Mouse (Mus musculus) CH12.LX (cell line): ENCODE results near the gene Elovl3. TPM values are rescaled to one million over a fixed set of nuclear protein-coding genes. Genes with fewer than 3 reads are reported as not detected.
A peak's percentile ranks its signal among the peaks of the same experiment; 100 is the strongest.

Experiments
- DNase-seq: peaks from one replicate; pipeline ENCODE4 v3.0.0-alpha.2; 2013; ENCODE audit errors: extremely low read depth
- H3K27ac ChIP-seq: 2 replicates; pipeline ENCODE4 v1.5.1; 2012; ENCODE audit warnings: low read depth, mild to moderate bottlenecking, control low read depth, moderate library complexity; ENCODE audit not compliant: insufficient read depth
- H3K27me3 ChIP-seq: replicated peaks from 2 replicates; pipeline ENCODE3; 2012; ENCODE audit warnings: inconsistent platforms
- H3K36me3 ChIP-seq, 2 experiments: replicated peaks in 1 of 2; 2 replicates each; pipeline versions ENCODE3 to v1.6.1; 2012; ENCODE audit warnings: inconsistent platforms in 1 of 2, low read length in 1 of 2, mild to moderate bottlenecking in 1 of 2, mixed read lengths in 1 of 2, moderate library complexity in 1 of 2; ENCODE audit not compliant: control insufficient read depth in 1 of 2, insufficient read depth in 1 of 2
- H3K4me1 ChIP-seq, 2 experiments: 2 replicates each; pipeline ENCODE4 v1.6.1; 2012; ENCODE audit warnings: inconsistent platforms in 1 of 2, moderate library complexity in 1 of 2; ENCODE audit not compliant: insufficient read depth in 2 of 2, control insufficient read depth in 1 of 2
- H3K4me2 ChIP-seq: 2 replicates; pipeline ENCODE4 v1.6.1; 2012; ENCODE audit warnings: low read depth, mild to moderate bottlenecking, control low read depth; ENCODE audit not compliant: poor library complexity, insufficient read depth, severe bottlenecking
- H3K4me3 ChIP-seq, 3 experiments: fragments of 150-350 bp in 1 of 3; sonication (generic) in 1 of 3; replicated peaks in 1 of 3; 2 replicates each; pipeline versions ENCODE3 to v1.5.1; 2011 to 2012; ENCODE audit warnings: low read depth in 2 of 3, low read length in 2 of 3, mild to moderate bottlenecking in 2 of 3, moderate library complexity in 2 of 3, control low read depth in 1 of 3, improper control_type of control experiment in 1 of 3, inconsistent platforms in 1 of 3, mixed read lengths in 1 of 3; ENCODE audit not compliant: poor library complexity in 1 of 3
- H3K79me2 ChIP-seq: replicated peaks from 2 replicates; pipeline ENCODE4 v1.6.1; 2012; ENCODE audit warnings: mild to moderate bottlenecking, moderate library complexity; ENCODE audit not compliant: control insufficient read depth, poor library complexity, insufficient read depth, severe bottlenecking; ENCODE audit errors: extremely low read depth
- H3K9ac ChIP-seq: 2 replicates; pipeline ENCODE4 v1.6.1; 2012; ENCODE audit warnings: low read depth, mild to moderate bottlenecking, control low read depth, moderate library complexity; ENCODE audit not compliant: insufficient read depth
- H3K9me3 ChIP-seq: replicated peaks from 2 replicates; pipeline ENCODE3; 2012; ENCODE audit warnings: low read length, inconsistent platforms, mixed read lengths
- BHLHE40 ChIP-seq: IDR thresholded peaks from 2 replicates; pipeline ENCODE4 v1.6.1; 2011; ENCODE audit warnings: mild to moderate bottlenecking, low read depth, low read length, improper control_type of control experiment
- CHD1 ChIP-seq: IDR thresholded peaks from 2 replicates; pipeline ENCODE4 v1.6.1; 2012; ENCODE audit warnings: low read depth, low read length, improper control_type of control experiment, inconsistent platforms
- CTCF ChIP-seq, 2 experiments: IDR thresholded peaks in 1 of 2; conservative IDR thresholded peaks in 1 of 2; 2 replicates each; pipeline ENCODE4 v1.5.1; 2011 to 2012; ENCODE audit warnings: low read depth in 2 of 2, low read length in 2 of 2, improper control_type of control experiment in 1 of 2, inconsistent platforms in 1 of 2, mild to moderate bottlenecking in 1 of 2, moderate library complexity in 1 of 2
- E2F4 ChIP-seq: IDR thresholded peaks from 2 replicates; pipeline ENCODE4 v1.6.1; 2011; ENCODE audit warnings: low read depth, low read length, improper control_type of control experiment; ENCODE audit not compliant: insufficient replicate concordance
- HCFC1 ChIP-seq: IDR thresholded peaks from 2 replicates; pipeline ENCODE4 v1.6.1; 2012; ENCODE audit warnings: low read depth, mild to moderate bottlenecking, inconsistent platforms, low read length, improper control_type of control experiment
- IRF4 ChIP-seq: IDR thresholded peaks from 2 replicates; pipeline ENCODE4 v1.6.1; 2014; ENCODE audit warnings: low read depth, mild to moderate bottlenecking, inconsistent platforms, low read length, improper control_type of control experiment
- MAFK ChIP-seq: IDR thresholded peaks from 2 replicates; pipeline ENCODE4 v1.6.1; 2011; ENCODE audit warnings: low read length, improper control_type of control experiment; ENCODE audit not compliant: insufficient replicate concordance
- MAX ChIP-seq: IDR thresholded peaks from 2 replicates; pipeline ENCODE4 v1.6.1; 2011; ENCODE audit warnings: low read length, improper control_type of control experiment
- MAZ ChIP-seq: IDR thresholded peaks from 2 replicates; pipeline ENCODE4 v1.6.1; 2012; ENCODE audit warnings: low read depth, mild to moderate bottlenecking, inconsistent platforms, low read length, improper control_type of control experiment, moderate library complexity
- MEF2A ChIP-seq: IDR thresholded peaks from 2 replicates; pipeline ENCODE4 v1.6.1; 2014; ENCODE audit warnings: low read depth, mild to moderate bottlenecking, inconsistent platforms, low read length, improper control_type of control experiment, borderline replicate concordance
- MXI1 ChIP-seq: IDR thresholded peaks from 2 replicates; pipeline ENCODE4 v1.6.1; 2011; ENCODE audit warnings: mild to moderate bottlenecking, low read depth, low read length, improper control_type of control experiment
- NELFE ChIP-seq: IDR thresholded peaks from 2 replicates; pipeline ENCODE4 v1.6.1; 2011; ENCODE audit warnings: low read depth, low read length, improper control_type of control experiment
- NRF1 ChIP-seq: IDR thresholded peaks from 2 replicates; pipeline ENCODE4 v1.6.1; 2014; ENCODE audit warnings: low read depth, mild to moderate bottlenecking, inconsistent platforms, low read length, improper control_type of control experiment, moderate library complexity
- POLR2AphosphoS2 ChIP-seq: IDR thresholded peaks from 2 replicates; pipeline ENCODE4 v1.6.1; 2011; ENCODE audit warnings: low read depth, low read length, improper control_type of control experiment
- RAD21 ChIP-seq: IDR thresholded peaks from 2 replicates; pipeline ENCODE4 v1.6.1; 2011; ENCODE audit warnings: low read depth, mild to moderate bottlenecking, low read length, improper control_type of control experiment, moderate library complexity
- SMC3 ChIP-seq: IDR thresholded peaks from 2 replicates; pipeline ENCODE4 v1.6.1; 2011; ENCODE audit warnings: low read depth, low read length, improper control_type of control experiment
- TBP ChIP-seq: conservative IDR thresholded peaks from 2 replicates; pipeline ENCODE4 v1.6.1; 2011; ENCODE audit warnings: low read depth, low read length, improper control_type of control experiment
- TCF12 ChIP-seq: IDR thresholded peaks from 2 replicates; pipeline ENCODE4 v1.6.1; 2014; ENCODE audit warnings: low read depth, mild to moderate bottlenecking, inconsistent platforms, low read length, improper control_type of control experiment
- USF1 ChIP-seq: IDR thresholded peaks from 2 replicates; pipeline ENCODE4 v1.6.1; 2014; ENCODE audit warnings: low read depth, mild to moderate bottlenecking, inconsistent platforms, low read length, improper control_type of control experiment
- USF2 ChIP-seq: conservative IDR thresholded peaks from 2 replicates; pipeline ENCODE4 v1.6.1; 2011; ENCODE audit warnings: low read depth, low read length, improper control_type of control experiment
- ZKSCAN1 ChIP-seq: IDR thresholded peaks from 2 replicates; pipeline ENCODE4 v1.6.1; 2012; ENCODE audit warnings: low read depth, inconsistent platforms, low read length, improper control_type of control experiment, borderline replicate concordance
- ZMIZ1 ChIP-seq: IDR thresholded peaks from 2 replicates; pipeline ENCODE4 v1.6.1; 2012; ENCODE audit warnings: low read depth, mild to moderate bottlenecking, inconsistent platforms, low read length, improper control_type of control experiment
- ZNF384 ChIP-seq: IDR thresholded peaks from 2 replicates; pipeline ENCODE4 v1.6.1; 2012; ENCODE audit warnings: low read depth, low read length, improper control_type of control experiment, inconsistent platforms
- dilution Hi-C: fragments of 300-500 bp; cut with MboI; formaldehyde crosslinking; loops from 2 replicates; pipeline ENCODE4 v1.14.3; 2020; ENCODE audit warnings: low sequenced_read_pairs; ENCODE audit not compliant: extremely low pct_unique_long_range_greater_than_20kb, extremely low pct_ligation_motif_present
- in situ Hi-C: fragments of 300-500 bp; cut with MboI; formaldehyde crosslinking; loops from 3 replicates; pipeline ENCODE4 v1.14.3; 2019; ENCODE audit warnings: low sequenced_read_pairs, low pct_ligation_motif_present, low pct_unique_long_range_greater_than_20kb, mixed read lengths
- polyA plus RNA-seq: library from polyadenylated mRNA; unstranded; fragments of >175 nt; gene quantifications from 2 replicates; pipeline ENCODE4 v1.2.1, GENCODE M21; 2012; ENCODE audit warnings: low read depth; ENCODE audit not compliant: insufficient read length
- total RNA-seq, 2 experiments: library from RNA; depleted of rRNA; stranded (reverse); fragments of 300-350 nt in 1 of 2; fragments of >200 nt in 1 of 2; gene quantifications; 2 replicates each; pipeline ENCODE4 v1.2.3; 2012 to 2014

The Elovl3 gene
- total RNA-seq (2012; rRNA removed) (not detected in 2 replicates), total RNA-seq (2014; rRNA removed) (not detected in 2 replicates), polyA plus RNA-seq (not detected in 2 replicates)

DNA sequence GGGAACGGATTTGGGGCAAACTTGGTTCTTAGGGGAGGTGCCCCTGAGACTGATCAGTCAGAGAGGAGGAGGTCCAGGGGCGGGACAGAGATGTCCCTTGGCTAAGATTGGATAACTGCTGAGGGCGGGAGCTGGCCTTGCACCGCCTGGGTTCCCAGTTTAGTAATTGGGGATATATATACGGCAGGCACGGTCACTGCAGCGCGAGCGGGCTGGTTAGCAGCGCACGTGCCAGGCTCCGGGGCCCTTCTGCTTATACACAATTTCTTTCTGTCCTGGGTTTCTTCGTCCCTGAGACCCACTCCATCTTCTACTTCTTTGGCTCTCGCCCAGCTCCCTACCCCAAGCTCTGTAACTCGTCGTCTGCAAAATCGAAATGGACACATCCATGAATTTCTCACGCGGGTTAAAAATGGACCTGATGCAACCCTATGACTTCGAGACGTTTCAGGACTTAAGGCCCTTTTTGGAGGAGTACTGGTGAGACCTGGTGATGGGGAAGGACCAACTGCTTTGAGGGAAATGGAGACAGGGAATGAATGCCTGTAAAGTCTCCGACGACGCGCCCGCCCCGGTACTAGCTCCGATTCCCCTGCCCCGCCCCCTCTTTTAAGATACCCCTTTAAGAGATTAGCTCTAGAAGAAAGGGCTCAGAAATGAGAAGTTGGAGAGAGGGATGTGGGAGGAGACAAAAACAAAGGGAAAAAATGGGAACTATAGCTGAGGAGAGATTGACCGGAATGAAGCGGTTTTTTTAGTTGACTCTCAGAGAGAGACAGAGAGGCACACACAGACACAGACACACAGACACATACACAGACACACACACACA, at the start of gene Elovl3:
TSS of gene Elovl3 (plus strand) at position 204 of the 832 bp plus-strand sequence.
- H3K79me2 ChIP-seq: no peaks in the 10 kb centered on the region
- DNase-seq: no peak
- H3K9ac ChIP-seq: no peak within 1 kb of the TSS; the same call in 1 of the 2 replicates
- peak within 1 kb of the TSS; percentile 90 for H3K4me2 ChIP-seq
- TF ChIP-seq USF2: no peak
- no peak for TF ChIP-seq SMC3
- no peak for TF ChIP-seq ZMIZ1
- peak; percentile 85 for TF ChIP-seq BHLHE40
- H3K4me3 ChIP-seq: peak within 1 kb of the TSS in 1 of 3 experiments; percentile 28
- no peaks in the 10 kb centered on the region for H3K36me3 ChIP-seq
- H3K27me3 ChIP-seq: peaks cover 56% of the 10 kb centered on the region
- H3K27ac ChIP-seq: no peak within 1 kb of the TSS
- H3K9me3 ChIP-seq: no peaks in the 10 kb centered on the region
- dilution Hi-C loops: no loop called here
- in situ Hi-C loops: loop anchor here (10.0 kb wide), 1 partner anchor 233 kb away; no protein-coding TSS in a partner anchor
- H3K4me1 ChIP-seq: peaks cover 2 to 16% of the 10 kb centered on the region in 2 experiments; a peak in 3 of 4 replicates

DNA sequence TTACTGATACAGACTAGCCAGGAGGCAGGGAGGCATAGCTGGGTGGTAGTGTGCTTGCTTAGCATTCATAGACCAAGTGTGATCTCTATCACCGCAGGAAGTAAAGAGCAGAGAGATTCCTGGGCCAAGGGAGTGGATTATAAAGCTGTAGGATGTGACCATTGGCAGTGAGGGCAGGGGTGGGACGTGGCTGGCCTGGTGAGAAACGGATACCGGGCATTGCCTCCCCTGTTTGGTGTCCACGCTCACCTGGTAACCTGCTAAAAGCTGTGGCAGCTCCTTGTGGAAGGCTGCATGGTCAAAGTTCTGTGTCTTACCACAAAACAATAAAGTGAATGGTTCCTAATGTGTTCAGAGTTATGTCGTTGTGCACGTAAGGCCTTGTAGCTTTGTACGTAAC, 46.5 kb upstream of the Elovl3 start:
- no peak overlapping the region for H3K27ac ChIP-seq
- H3K79me2 ChIP-seq: no peaks in the 10 kb centered on the region
- no peak overlapping the region for H3K4me3 ChIP-seq
- in situ Hi-C loops: no loop called here
- H3K27me3 ChIP-seq: no peaks in the 10 kb centered on the region
- no peak overlapping the region for H3K4me2 ChIP-seq
- no peak for TF ChIP-seq MXI1
- TF ChIP-seq USF1: no peak
- peak; percentile 13; the same call in 1 of the 2 replicates for TF ChIP-seq POLR2AphosphoS2
- TF ChIP-seq CHD1: no peak
- TF ChIP-seq MAFK: no peak
- no peak for TF ChIP-seq NELFE
- TF ChIP-seq CTCF (conservative IDR thresholded peaks at IDR 0.05 in 1 of 2, IDR thresholded peaks at IDR 0.05 in 1 of 2; ENCODE audit: low read depth in 2 of 2, low read length in 2 of 2): no peak
- no peaks in the 10 kb centered on the region for H3K4me1 ChIP-seq
- no peak for DNase-seq
- H3K9me3 ChIP-seq: no peaks in the 10 kb centered on the region
- peaks cover 52 to 62% of the 10 kb centered on the region in 2 experiments for H3K36me3 ChIP-seq
- dilution Hi-C loops: no loop called here
- H3K9ac ChIP-seq: no peak overlapping the region

DNA sequence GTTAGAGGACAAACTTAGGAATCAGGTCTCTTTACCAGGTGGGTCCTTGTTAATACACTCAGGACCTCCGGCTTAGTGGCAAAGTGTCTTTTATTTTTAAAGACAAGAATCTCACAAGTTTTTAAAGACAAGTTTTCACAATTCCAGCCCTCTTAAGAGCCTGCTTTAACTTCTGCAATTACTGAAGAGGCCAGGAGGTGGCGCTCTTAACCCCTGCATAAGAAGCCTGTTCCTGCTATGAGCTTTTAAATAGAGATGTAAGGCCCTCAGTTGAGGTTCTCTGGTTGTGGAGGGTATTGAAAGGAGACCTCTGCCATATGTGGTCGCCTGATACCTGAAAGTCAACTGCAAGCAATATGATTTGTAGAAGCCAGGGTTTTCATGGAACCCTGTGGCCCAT, 45.4 kb upstream of the Elovl3 start:
- no peak overlapping the region for H3K9ac ChIP-seq
- H3K79me2 ChIP-seq: no peaks in the 10 kb centered on the region
- H3K4me2 ChIP-seq: no peak overlapping the region
- H3K36me3 ChIP-seq: peaks cover 40 to 50% of the 10 kb centered on the region in 2 experiments
- peak; percentile 77 for DNase-seq
- no peaks in the 10 kb centered on the region for H3K4me1 ChIP-seq
- H3K9me3 ChIP-seq: no peaks in the 10 kb centered on the region
- no peaks in the 10 kb centered on the region for H3K27me3 ChIP-seq
- no peak overlapping the region for H3K4me3 ChIP-seq
- in situ Hi-C loops: no loop called here
- dilution Hi-C loops: no loop called here
- no peak overlapping the region for H3K27ac ChIP-seq
- no peak for TF ChIP-seq MEF2A
- TF ChIP-seq ZKSCAN1: no peak
- no peak for TF ChIP-seq MAX
- TF ChIP-seq E2F4: no peak
- no peak for TF ChIP-seq TCF12
- TF ChIP-seq POLR2AphosphoS2: 0 out of 2 replicates have a peak, but pooled peaks have one; percentile 25
- TF ChIP-seq RAD21: peak; percentile 55
- no peak for TF ChIP-seq BHLHE40
- no peak for TF ChIP-seq IRF4
- TF ChIP-seq SMC3: peak; percentile 42
- no peak for TF ChIP-seq ZMIZ1
- TF ChIP-seq MAFK: no peak
- no peak for TF ChIP-seq NRF1
- TF ChIP-seq TBP: no peak
- peak; percentile 75 to 86 for TF ChIP-seq CTCF (conservative IDR thresholded peaks at IDR 0.05 in 1 of 2, IDR thresholded peaks at IDR 0.05 in 1 of 2; ENCODE audit: low read depth in 2 of 2, low read length in 2 of 2)
- TF ChIP-seq ZNF384: no peak
- TF ChIP-seq HCFC1: no peak
- no peak for TF ChIP-seq NELFE
- TF ChIP-seq MAZ: no peak
